Mouse (Mus musculus) ovary, adult 10 weeks (tissue): ENCODE measurements around the gene Olfr984. TPM values are rescaled to one million over a fixed set of nuclear protein-coding genes. Genes with fewer than 3 reads are reported as not detected.

Experiments used
- polyA plus RNA-seq: library from polyadenylated mRNA; stranded (reverse); fragments of 350-450 nt; fragmentation: Illumina TruSeq; extraction: RNeasy Lipid Tissue Mini Kit (QIAGEN cat#74804); gene quantifications from one replicate; pipeline ENCODE4 v1.2.3, GENCODE M21; 2014

The Olfr984 gene
- not detected for polyA plus RNA-seq

GRCm38 (mm10) chr9:40114106-40114505, at the start of gene Olfr984:
Gene Olfr984 (minus strand): TSS chr9:40114206.

DNA sequence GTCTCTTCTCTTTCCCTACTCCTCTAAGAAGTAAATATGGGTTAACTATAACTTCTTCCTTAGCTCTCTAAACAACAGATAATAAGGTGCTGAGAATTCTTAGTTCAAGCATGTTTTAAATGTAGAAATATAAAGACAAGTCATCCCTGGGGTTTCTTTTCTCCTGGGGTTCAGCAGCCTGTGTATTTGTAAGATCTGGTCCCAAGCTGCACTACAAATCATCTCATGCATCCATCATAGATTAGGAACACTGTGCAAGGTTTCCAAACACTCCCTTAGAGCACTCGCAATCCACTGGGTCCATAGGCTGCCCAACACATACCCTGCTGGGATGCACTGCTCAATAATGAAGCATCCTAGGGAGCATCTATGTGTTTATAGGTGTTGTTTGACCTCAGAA, 16.1 kb upstream of the Olfr984 start, which contains the start of gene Olfr985:
TSS of gene Olfr985 (minus strand) at position 101 of the 400 bp plus-strand sequence.

DNA sequence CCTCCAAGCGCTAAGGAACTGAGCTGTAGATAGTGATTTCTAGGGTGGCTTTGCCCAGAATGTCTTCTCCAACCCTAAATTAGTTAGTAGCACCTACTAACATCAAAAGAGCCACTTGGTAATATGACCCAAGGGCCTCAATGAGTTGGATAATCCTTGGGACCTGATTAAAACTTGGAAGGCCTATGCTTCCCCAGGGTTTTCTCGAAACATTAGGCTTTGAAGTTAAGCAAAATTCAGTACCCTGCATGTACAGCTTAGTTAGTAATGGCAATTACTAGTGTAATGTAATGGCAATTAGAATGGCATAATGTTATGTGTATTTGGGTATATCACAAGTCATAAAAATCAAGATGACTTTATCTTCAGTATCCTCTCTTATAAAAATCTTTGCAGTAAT, 20.5 kb downstream of the Olfr984 start, which contains the start of gene Olfr983:
TSS of gene Olfr983 (minus strand) at position 101 of the 400 bp plus-strand sequence.

GRCm38 (mm10) chr9:40073529-40073928, 40.5 kb downstream of the Olfr984 start, which contains the start of gene Olfr982:
Gene Olfr982 (plus strand): TSS chr9:40073829.

Other genes starting within 250 kb of the Olfr984 start
- not detected for gene Olfr972, start 247.8 kb downstream of the Olfr984 start, polyA plus RNA-seq
- gene Olfr229, start 206.9 kb downstream of the Olfr984 start, polyA plus RNA-seq = not detected
- not detected for gene Olfr974, start 176.7 kb downstream of the Olfr984 start, polyA plus RNA-seq
- not detected for gene Olfr975, start 162.2 kb downstream of the Olfr984 start, polyA plus RNA-seq
- gene Olfr976, start 153.1 kb downstream of the Olfr984 start, polyA plus RNA-seq = 10.5 TPM
- not detected for gene Olfr978, start 122.1 kb downstream of the Olfr984 start, polyA plus RNA-seq
- not detected for gene Olfr979, start 110.7 kb downstream of the Olfr984 start, polyA plus RNA-seq
- gene Olfr980, start 104.6 kb downstream of the Olfr984 start, polyA plus RNA-seq = not detected
- not detected for gene Olfr981, start 92.7 kb downstream of the Olfr984 start, polyA plus RNA-seq
- gene Olfr982, start 40.4 kb downstream of the Olfr984 start, polyA plus RNA-seq = not detected
- not detected for gene Olfr983, start 20.6 kb downstream of the Olfr984 start, polyA plus RNA-seq
- gene Olfr985, start 16.0 kb upstream of the Olfr984 start, polyA plus RNA-seq = not detected
- gene Tmem225, start 33.9 kb upstream of the Olfr984 start, polyA plus RNA-seq = not detected
- not detected for gene Olfr986, start 66.7 kb upstream of the Olfr984 start, polyA plus RNA-seq
- 9.3 TPM for gene Zfp202, start 78.1 kb upstream of the Olfr984 start, polyA plus RNA-seq
- gene Scn3b, start 155.0 kb upstream of the Olfr984 start, polyA plus RNA-seq = 2.3 TPM